Comparison of ENCODE assay signal across 9 mouse cellular contexts in the genomic region with DNA sequence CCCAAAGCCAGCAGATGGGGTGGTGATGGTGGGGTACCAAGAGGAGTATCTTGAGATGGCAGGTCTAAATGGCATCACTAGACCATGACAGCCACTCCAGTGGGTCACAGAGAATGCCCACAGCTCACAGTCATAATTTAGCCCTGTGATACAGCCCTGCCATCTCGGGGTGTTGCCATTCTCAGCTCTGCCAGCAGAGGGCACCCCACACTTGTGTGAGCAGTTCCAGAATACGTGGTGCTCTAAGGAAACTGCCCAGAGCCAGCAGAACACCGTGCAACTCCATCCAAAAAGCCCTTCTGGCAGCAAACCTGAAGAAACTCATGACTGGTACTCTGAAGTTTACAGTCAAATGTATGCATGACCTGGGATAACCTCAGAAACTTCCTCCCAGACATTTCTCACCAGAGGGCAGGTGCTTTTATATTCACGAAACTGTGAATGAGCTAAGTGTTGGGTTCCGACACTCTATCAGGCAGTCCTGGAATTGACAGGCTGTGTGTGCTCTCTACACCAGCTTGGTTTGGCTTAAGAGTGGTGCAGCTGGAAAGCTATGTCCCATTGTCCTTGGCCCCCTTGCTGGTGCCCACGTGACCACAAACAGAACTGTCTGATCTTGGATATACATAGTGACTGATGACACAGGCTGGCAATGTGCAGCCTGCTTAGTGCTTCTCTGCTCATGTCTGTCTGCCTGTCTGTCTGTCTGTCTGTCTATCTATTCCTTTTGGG. TPM values are rescaled to one million over a fixed set of nuclear protein-coding genes. Genes with fewer than 3 reads are reported as not detected.
DNase-seq lines count a peak whose midpoint lies in the region; ATAC-seq and TF ChIP-seq lines count a peak whose summit lies in the region.
"Had no signal": no experiment of that assay in that cellular context is flagged by ENCODE, and none has a peak within 500 bp of the region (broad histone marks: within the 10 kb centered on the region; RNA-seq: fewer than 3 reads in every experiment).

No protein-coding gene starts in this region.

- peak; percentile 16; the same call in 1 of the 2 replicates for ATAC-seq in cerebellum, adult (ENCODE audit: insufficient number of reproducible peaks, low FRiP score, low TSS enrichment)
- ATAC-seq in forebrain, embryonic 16.5 days = peak; percentile 67

- H3K27me3 ChIP-seq in forebrain, embryonic 16.5 days (replicated peaks; ENCODE audit: control insufficient read depth, insufficient read depth, low read length) = 0 out of 2 replicates have a peak, but pooled peaks cover 2% of the 10 kb centered on the region
- H3K27me3 ChIP-seq: limb, embryonic 15.5 days had no signal

- H3K4me3 ChIP-seq in ES-E14 (ENCODE audit: insufficient read depth in 1 of 2, low read depth in 1 of 2, low read length in 2 of 2, poor library complexity in 1 of 2, severe bottlenecking in 1 of 2) = no peak overlapping the region
- H3K4me3 ChIP-seq in forebrain, embryonic 16.5 days (replicated peaks; ENCODE audit: low read length) = no peak overlapping the region
- H3K4me3 ChIP-seq: limb, embryonic 15.5 days had no signal

- no peaks in the 10 kb centered on the region for H3K36me3 ChIP-seq in ES-E14 (ENCODE audit: control insufficient read depth, insufficient read depth, low read length, poor library complexity, severe bottlenecking)
- H3K36me3 ChIP-seq in forebrain, embryonic 16.5 days (ENCODE audit: control insufficient read depth, insufficient read depth) = no peaks in the 10 kb centered on the region
- H3K36me3 ChIP-seq: limb, embryonic 15.5 days had no signal

- intact Hi-C loops in heart, postnatal 36 days (cut with DNase I) = loop anchor here (1.0 kb wide), 2 partner anchors 86 to 170 kb away; partner anchors contain the start of gene Inpp5a

- H3K9me3 ChIP-seq in ES-E14 (ENCODE audit: control insufficient read depth, insufficient read depth, low read depth, low read length) = no peaks in the 10 kb centered on the region
- H3K9me3 ChIP-seq in forebrain, embryonic 16.5 days (ENCODE audit: control insufficient read depth, low read length) = no peaks in the 10 kb centered on the region
- H3K9me3 ChIP-seq: limb, embryonic 15.5 days had no signal

- no peak overlapping the region for H3K4me2 ChIP-seq in forebrain, embryonic 16.5 days (ENCODE audit: low read length)
- H3K4me2 ChIP-seq: limb, embryonic 15.5 days had no signal

- DNase-seq in ES-E14 (ENCODE audit: low read depth, low spot score) = peak; percentile 60
- DNase-seq in heart, postnatal 36 days = peak; percentile 90 to 95
- DNase-seq in layer of hippocampus, adult 11-12 months (ENCODE audit: low spot score) = peak; percentile 93
- DNase-seq in lung, adult 18-20 months = peak; percentile 82 to 86
- DNase-seq in ovary, postnatal 10 days (ENCODE audit: low spot score) = peak; percentile 80
- peak; percentile 58 to 86 for DNase-seq in thymus, postnatal 10 days (ENCODE audit: low spot score in 2 of 2)

- H3K9ac ChIP-seq in ES-E14 (ENCODE audit: insufficient read depth, low read depth, low read length, poor library complexity, severe bottlenecking) = no peak overlapping the region
- H3K9ac ChIP-seq in forebrain, embryonic 16.5 days (replicated peaks; ENCODE audit: low read depth, low read length) = no peak overlapping the region
- H3K9ac ChIP-seq: limb, embryonic 15.5 days had no signal

- peaks cover 0 to 18% of the 10 kb centered on the region in 2 experiments; a peak in 3 of 4 replicates for H3K4me1 ChIP-seq in ES-E14 (ENCODE audit: control insufficient read depth in 2 of 2, insufficient read depth in 2 of 2, low read length in 2 of 2, poor library complexity in 1 of 2)
- H3K4me1 ChIP-seq in forebrain, embryonic 16.5 days (replicated peaks; ENCODE audit: control insufficient read depth, insufficient read depth, low read length) = 0 out of 2 replicates have a peak, but pooled peaks cover 2% of the 10 kb centered on the region

- in situ Hi-C loops in ES-E14 (cut with MboI; ENCODE audit: low sequenced_read_pairs in 2 of 2, unreplicated experiment in 2 of 2) = loop anchor here (5.0 to 10.0 kb wide), 2 partner anchors 171 to 174 kb away; no protein-coding TSS in a partner anchor

- 33% methylated on average over 6 of the region's 6 CpGs for WGBS in forebrain, embryonic 16.5 days

- no peak overlapping the region for H3K27ac ChIP-seq in ES-E14 (ENCODE audit: insufficient read depth, low read depth, low read length, poor library complexity, severe bottlenecking)
- H3K27ac ChIP-seq in forebrain, embryonic 16.5 days (ENCODE audit: low read length) = no peak overlapping the region
- H3K27ac ChIP-seq: limb, embryonic 15.5 days had no signal

TF ChIP-seq in ES-E14, 5 proteins besides CTCF, POLR2A, EP300 and RAD21:
- TF ChIP-seq CHD2 (IDR thresholded peaks at IDR 0.05; ENCODE audit: low read depth, low read length) = no peak
- peak; percentile 99 for TF ChIP-seq ZC3H11A (IDR thresholded peaks at IDR 0.05; ENCODE audit: borderline replicate concordance, low read depth, low read length)
TF ChIP-seq in ES-E14: peak in this region for 1.

RNA-seq across cellular contexts. Expression of gene Pwwp2b, which starts 55.2 kb away (rescaled TPM):
- total RNA-seq in ES-E14 (2012; rRNA removed) = 7.1 and 7.5 TPM in 2 replicates
- 5.9 and 7.7 TPM in 2 replicates for polyA plus RNA-seq in forebrain, embryonic 16.5 days (2015; fragmentation: Nextera tagmentation; extraction: Ambion mirVana)
- total RNA-seq in heart, postnatal 36 days (2021) = 1 to 10 TPM; 9.5 to 9.7 TPM
